Mouse (Mus musculus) cerebellum, adult (tissue): ENCODE measurements around the gene Ugt1a10.
"Not testable (repeated sequence)": the region's sequence is repeated elsewhere in the genome, so short reads cannot be mapped to it uniquely, and the experiment has no call there.

ENCODE experiments used
- ATAC-seq: cut with Nextera tagmentation; 2 replicates; pipeline ENCODE4 v1.9.2; 2017; ENCODE audit warnings: mild to moderate bottlenecking, moderate library complexity, mixed read lengths; ENCODE audit not compliant: insufficient number of reproducible peaks, low FRiP score, low TSS enrichment

The Ugt1a10 gene

DNA sequence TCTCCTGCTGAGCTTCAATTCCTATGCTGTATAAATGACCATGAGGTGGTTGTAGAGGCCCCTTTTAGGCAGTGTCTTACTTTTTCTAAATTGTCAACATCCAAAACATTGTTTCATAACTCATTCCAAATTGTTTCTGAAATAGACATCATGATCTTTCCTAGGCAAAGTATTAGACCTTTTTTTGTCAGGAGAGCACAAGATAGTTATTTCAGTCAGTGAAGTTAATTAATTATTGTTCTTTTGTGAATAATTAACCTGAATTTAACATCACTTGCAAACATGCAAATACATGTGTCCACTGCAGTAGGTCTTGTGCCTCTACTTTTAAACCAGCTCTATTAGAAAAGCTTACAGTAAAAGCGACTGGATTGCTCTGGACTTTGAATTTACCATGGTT, at the start of gene Ugt1a10:
Ugt1a10 (plus strand) TSS at position 301 of the 400 bp plus-strand sequence.
- no peak for ATAC-seq

DNA sequence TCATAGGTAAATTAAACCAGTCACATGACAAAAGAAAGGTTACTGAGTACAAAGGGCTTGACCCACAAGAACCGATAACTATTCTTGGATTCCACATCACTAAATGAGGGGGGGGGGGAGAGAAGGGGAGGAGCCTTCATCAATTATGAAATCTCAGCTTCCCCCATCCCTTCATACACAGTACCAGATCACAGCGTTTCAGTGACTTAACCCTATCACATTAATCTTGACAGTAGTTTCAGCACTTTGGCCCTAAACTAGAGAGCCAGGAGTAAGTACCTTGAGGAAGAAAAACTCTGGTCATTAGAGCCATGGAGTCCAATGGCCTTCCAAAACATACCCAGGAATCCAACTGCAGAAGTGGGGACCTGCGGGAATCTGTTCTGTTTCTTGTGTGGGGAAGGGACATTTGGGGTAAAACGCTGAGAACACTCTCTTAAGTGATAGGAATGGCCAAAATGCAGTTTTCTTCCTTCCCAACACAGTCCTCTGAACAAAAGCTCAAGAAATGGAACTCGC, 47.4 kb upstream of the Ugt1a10 start:
- ATAC-seq = peak; percentile 26; the same call in 1 of the 2 replicates

DNA sequence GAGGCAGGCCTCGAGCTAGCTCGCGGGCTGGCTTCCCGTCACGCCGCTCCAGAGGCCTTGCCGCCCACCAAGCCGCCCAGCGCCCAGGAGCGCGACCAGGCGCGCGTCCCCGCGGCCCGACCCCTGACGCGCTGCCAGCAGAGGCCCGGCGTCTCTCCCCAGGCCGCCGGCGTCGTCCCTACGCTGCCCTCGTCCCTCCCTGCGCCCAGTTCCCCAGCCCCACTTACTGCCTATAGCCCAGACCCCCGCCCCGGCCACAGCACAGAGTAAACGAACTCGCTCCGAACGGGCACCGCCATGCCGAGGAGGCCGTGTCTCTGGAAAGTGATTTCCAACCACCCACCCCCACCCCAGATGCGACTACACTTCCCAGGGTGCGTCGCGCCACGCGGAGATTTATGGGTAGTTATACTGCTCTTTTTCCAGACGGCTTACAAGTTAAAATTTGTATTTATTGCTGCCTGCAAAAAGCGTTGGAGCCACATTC, 46.9 kb upstream of the Ugt1a10 start, which contains the start of gene Usp40:
Usp40 (minus strand) TSS at position 341 of the 487 bp plus-strand sequence.
- peak; percentile 87 for ATAC-seq

DNA sequence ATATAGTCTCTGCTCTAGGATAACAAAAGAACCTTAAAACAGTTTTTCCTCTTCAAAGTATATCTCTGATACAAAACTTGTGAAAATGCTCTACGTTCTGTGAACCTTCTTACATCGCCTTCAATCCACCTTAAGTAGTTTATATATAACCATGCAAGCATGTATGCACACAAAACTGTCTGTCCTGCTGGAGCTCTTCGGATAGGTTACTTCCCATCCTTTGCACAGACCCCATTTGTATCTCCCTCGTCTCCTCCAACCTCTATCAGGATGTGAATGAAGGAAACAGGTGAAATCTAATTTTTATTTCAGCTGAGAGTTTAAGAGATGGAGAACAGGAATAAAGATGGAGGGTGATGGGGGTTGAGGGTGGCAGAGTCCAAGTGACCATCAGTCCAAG, 46.5 kb upstream of the Ugt1a10 start:
- ATAC-seq = no peak

DNA sequence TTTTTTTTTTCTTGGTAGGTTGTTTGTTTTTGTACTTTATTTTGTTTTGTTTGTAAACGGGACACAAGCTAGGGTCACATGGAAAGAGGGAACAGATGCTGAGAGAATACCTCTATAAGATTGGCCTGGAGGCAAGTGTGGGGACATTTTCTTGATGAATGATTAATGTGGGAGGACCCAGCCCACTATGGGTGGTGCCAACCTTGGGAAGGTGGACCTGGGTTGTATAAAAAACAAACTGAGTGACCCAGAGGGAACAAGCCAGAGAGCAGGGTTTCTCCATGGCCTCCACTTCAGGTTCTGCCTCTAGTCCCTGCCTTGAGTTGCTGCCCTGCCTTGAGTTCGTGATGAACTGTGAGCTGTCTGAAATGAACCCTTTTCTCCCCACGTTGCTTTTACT, 45.7 kb upstream of the Ugt1a10 start:
- ATAC-seq = no peak

DNA sequence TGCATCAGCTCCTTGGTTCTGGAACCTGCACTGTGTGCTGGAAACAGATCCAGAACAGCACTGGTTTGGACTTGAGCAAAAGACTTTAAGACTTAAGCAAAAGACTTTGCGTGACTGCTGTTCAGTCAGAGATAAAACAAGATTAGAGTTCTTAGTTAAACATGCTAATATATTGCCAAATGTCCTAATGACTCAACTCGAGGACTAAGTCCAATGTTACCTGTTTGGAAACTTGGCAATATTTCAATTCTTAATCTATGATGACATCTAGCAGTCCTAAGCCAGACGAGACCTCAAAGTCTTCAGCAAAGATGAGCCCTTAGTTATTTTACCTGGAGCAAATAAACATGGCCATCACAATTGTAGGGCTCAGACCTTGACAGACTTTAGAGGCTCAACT, 41.5 kb upstream of the Ugt1a10 start:
- no peak for ATAC-seq

DNA sequence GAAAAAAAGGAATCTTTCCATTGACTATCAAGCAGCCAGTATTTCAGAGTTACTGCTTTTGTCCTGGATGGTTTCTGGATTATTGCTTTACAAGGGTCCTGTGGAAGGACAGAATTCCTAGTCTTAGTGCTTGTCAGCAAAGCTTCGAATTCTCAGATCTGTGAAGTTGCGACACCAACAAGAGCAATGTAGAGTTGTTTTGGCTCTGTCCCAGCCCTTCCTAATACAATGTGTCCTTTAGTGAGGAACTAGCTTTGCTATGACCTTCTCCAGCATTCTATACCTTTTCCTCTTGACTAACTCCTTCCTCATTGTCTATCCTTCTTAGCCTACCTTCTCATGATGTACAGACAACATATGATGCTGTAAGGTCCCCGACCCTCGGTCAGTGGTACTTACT, 41.0 kb upstream of the Ugt1a10 start:
- no peak for ATAC-seq

DNA sequence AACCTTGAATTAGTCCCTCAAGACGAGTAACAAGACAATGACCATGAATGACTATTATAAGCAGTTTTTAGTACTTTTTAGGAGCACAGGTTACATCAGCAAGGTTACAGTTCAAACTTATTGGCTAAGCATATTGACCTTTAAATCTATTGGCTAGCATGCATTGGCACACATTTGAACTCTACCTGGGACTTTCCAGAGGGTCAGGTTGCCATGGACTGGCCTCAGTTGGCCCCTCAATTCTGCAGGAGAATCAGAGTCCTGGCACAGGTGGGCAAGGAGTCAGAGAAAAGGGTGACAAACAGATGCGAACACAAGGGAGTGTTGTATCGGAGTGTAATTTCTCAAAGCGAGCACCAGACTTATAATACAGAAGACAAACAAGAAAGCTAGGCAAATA, 40.5 kb upstream of the Ugt1a10 start:
- ATAC-seq = no peak

DNA sequence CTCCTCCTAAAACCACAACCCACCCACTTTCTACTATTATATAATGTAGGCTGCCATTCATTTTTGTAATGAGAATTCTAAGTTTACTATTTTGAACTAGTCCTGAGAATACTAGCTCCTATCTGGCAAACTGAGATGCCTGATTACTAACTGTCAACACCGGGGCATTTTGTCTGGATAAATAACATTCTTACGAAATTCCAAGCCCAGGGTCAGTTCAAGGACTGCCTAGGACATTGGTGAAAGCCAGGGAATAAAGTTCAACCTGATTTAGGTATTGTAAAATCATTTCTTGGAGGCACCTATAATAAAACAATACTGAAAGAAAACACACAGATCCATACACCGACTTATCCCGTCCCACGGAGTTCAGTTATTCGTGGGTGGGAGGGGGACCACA, 39.8 kb upstream of the Ugt1a10 start:
- no peak for ATAC-seq

DNA sequence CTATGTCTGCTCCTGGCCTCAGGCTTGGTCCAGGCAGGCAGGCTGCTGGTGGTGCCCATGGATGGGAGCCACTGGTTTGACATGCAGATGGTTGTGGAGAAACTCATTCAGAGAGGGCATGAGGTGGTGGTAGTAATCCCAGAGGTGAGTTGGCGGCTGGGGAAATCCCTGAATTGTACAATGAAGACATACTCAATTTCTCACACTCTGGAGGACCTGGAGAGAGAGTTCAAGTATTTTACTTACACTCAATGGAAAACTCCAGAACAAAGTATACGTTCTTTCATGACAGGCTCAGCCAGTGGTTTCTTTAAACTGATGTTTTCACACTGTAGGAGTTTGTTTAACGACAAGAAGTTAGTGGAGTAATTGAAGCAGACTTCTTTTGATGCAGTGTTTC, 29.9 kb upstream of the Ugt1a10 start:
- ATAC-seq = not testable (repeated sequence)

DNA sequence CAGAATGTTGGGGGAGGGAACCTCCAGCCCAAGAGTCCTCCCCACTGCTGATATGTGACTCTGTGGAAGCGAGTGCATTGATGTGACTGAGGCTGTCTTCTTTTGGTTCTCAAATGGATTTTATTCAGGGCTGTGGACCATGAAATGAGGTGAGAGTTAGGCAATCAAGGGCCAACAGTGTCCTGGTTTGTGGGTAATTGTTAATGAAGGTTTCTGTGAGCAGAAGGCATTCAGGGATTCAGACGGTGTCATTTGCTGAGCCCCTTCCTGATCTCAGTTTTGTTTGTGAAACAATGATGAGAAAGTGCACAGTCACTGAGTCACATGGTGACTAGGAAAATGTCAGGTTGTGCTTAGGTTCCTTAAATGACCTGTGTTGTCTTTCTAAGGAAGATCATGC, 12.1 kb upstream of the Ugt1a10 start:
- not testable (repeated sequence) for ATAC-seq

DNA sequence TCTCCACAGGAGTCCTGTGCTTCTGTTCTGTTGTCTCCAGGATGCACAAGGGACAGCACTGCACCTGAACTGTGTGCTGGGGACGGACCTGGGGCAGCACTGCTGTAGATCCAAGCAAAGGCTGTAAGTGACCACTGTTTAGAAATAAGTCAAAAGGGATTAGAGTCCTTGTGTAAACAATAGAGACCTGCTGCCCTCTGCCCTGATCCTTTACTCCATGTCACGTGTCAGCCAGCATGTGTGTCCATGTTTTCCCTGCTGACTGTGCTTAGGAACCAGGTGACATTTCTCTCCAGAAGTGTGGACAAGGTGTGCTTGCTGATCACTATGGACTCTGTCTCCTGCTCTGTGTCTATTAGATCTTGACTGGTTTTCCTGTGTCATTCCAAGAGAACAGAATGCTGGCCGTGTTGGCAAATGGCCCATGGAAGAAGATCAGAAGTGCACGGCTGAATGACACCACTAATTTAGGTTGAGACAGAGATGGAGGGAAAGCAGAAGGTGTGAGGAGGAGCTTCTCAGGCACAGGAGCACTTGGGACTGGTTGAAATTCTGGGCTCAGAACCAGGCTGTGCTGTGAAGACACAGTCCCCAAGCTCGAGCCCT, 10.3 kb upstream of the Ugt1a10 start:
- ATAC-seq = not testable (repeated sequence)

DNA sequence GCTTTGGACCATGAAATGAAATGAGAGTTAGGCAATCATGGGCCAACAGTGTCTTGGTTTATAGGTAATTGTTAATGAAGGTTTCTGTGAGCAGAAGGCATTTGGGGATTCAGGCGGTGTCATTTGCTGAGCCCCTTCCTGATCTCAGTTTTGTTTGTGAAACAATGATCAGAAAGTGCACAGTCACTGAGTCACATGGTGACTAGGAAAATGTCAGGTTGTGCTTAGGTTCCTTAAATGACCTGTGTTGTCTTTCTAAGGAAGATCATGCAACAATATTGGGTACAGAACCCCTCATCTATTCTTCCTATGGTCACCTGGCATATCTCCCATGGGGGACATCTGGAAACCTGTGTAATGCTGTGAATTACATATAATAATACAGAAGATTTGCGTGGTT, 7.8 kb upstream of the Ugt1a10 start:
- not testable (repeated sequence) for ATAC-seq

DNA sequence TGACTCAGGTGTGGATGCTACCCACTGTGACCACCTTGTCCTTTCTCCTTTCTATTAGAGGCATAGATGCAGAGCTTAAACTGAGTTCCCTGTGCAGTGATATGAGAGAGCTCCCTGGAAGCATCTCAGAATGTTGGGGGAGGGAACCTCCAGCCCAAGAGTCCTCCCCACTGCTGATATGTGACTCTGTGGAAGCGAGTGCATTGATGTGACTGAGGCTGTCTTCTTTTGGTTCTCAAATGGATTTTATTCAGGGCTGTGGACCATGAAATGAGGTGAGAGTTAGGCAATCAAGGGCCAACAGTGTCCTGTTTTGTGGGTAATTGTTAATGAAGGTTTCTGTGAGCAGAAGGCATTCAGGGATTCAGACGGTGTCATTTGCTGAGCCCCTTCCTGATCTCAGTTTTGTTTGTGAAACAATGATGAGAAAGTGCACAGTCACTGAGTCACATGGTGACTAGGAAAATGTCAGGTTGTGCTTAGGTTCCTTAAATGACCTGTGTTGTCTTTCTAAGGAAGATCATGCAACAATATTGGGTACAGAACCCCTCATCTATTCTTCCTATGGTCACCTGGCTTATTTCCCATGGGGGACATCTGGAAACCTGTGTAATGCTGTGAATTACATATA, 11.4 kb downstream of the Ugt1a10 start:
- ATAC-seq = not testable (repeated sequence)

DNA sequence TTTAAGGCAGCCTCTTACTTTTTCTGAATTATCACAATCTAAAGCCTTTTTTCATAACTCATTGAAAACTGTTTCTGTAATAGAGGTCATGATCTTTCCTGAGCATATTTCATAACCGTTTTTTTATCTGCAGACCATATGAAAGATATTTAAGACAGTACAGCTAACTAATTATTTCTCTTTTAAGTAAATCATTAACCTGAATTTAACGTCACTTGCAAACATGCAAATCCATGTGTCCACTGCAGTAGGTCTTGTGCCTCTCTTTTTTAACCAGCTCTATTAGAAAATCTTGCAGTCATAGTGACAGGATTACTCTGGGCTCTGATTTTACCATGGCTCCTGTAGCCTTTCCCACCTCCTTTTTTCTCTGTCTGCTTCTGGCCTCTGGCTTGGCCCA, 15.3 kb downstream of the Ugt1a10 start, which contains the start of gene Ugt1a9:
Ugt1a9 (plus strand) TSS at position 306 of the 400 bp plus-strand sequence.
- no peak for ATAC-seq

DNA sequence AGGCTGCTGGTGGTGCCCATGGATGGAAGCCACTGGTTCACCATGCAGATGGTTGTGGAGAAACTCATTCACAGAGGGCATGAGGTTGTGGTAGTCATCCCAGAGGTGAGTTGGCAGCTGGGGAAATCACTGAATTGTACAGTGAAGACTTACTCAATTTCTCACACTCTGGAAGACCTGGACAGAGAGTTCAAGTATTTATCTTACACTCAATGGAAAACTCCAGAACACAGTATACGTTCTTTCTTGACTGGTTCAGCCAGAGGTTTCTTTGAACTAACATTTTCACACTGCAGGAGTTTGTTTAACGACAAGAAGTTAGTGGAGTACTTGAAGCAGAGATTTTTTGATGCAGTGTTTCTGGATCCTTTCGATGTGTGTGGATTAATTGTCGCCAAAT, 15.7 kb downstream of the Ugt1a10 start:
- ATAC-seq = no peak

DNA sequence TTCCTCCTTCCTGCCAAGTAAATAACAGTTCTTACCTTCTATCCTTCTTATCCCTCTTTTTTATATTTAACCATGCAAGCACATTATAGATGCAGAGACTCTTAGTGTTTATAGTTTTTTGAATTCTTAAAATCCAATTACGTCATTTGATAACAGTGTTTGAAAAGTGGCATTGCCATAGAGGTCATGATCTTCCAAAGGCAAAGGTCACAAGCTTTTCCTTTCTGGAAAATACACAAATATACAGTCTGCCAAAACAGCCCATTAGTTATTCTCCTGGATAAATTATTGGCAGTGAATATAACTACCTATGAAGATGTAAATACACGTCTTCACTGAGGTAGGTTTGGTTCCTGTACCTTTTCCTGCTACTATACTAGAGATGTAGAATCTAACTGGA, 19.3 kb downstream of the Ugt1a10 start:
- no peak for ATAC-seq

DNA sequence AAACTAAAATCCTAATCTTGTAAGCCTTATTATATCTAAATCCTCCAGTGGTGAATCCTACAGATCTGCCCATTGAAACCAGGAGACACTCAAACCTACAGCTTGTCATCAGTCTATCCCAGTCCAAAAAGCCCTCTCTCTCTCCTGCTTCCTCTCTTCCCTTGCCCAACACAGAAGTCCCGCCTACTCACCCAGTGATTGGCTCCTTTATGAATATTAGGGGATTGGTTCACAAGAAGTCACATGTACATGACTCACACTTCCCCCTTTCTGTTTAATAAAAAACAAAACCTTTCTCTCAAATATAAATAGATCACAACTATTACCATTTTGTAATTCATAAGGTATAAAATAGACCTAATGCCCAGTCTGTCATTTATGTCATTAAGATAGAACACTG, 21.9 kb downstream of the Ugt1a10 start:
- no peak for ATAC-seq

DNA sequence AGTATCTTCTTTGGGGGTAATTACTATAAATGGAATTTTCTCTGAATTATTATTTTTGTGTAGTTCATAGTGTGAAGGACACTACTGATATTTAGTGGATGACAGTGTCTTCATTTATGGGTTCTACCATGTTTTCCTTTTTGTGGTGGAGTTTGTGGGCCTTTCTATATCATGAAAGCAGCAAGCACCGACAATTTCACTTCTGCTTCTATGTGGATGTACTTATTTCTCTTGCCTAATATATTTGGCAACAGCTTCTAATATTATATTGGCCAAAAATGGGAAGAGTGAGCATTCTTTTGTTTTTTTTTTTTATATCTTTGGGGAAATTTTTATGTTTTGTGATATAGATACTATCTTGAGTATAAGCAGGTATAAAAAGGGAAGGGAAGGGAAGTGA, 26.5 kb downstream of the Ugt1a10 start:
- ATAC-seq = no peak

DNA sequence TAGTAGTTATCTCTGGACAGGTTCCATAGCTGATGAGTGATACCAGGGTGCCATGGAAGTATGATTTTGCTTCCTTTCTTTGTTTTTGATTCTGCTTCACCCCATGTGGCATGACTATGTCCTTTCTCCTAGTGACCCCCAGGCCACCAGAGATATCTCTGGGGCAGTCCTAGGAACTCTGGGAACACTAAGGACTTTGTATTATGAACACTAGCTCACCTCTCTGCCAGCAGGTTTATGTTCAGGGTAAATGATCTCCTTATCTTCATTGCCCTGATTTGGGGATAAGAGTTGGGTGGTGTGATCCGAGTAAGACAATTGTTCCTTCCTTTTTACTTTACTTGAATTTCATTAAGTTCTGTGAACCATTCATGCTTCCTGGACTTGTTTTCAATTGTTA, 30.9 kb downstream of the Ugt1a10 start:
- no peak for ATAC-seq

DNA sequence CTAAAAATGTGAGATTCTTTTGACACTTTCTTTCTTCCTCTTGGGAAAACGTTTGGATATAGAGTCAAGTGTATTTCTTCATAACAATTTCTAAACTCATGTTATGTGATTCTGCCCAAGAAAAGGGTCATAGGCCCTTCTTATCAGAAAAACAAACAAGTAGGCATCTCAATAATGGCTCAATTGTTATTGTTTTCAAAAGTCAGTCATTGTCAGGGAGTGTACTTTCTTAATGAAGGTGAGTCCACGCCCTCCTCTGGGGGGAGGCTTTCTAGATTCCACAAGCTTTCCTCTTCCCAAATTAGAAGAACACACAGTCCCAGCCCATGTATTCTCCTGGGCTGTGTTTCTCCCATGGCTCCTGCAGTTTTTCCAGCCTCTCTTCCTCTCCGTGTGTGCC, 32.3 kb downstream of the Ugt1a10 start, which contains the start of gene Ugt1a8:
Ugt1a8 (plus strand) TSS at position 301 of the 400 bp plus-strand sequence.
- no peak for ATAC-seq

DNA sequence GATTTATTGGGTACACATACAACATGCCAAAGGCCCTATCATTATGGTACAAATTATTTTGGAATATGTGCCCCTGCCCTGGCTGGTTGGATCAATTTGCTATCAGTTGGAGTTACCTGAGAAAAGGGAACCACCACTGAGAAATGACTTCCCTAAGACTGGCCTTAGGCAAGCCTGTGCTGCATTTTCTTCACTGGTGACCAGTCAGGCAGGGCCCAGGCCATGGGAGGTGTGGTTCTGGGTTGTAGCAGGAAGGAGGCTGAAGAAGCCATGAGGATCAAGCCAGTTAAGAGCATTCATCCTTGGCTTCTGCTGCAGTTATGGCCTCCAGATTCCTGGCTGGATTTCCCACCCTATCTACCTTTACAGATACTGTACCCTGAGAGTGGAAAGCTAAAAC, 37.2 kb downstream of the Ugt1a10 start:
- no peak for ATAC-seq
